Mouse (Mus musculus): ENCODE measurements around the gene Grik5. TPM values are rescaled to one million over a fixed set of nuclear protein-coding genes. Genes with fewer than 3 reads are reported as not detected.

Gene Grik5
- polyA plus RNA-seq, 1 experiment from 2014 or later = 1.9 TPM

DNA sequence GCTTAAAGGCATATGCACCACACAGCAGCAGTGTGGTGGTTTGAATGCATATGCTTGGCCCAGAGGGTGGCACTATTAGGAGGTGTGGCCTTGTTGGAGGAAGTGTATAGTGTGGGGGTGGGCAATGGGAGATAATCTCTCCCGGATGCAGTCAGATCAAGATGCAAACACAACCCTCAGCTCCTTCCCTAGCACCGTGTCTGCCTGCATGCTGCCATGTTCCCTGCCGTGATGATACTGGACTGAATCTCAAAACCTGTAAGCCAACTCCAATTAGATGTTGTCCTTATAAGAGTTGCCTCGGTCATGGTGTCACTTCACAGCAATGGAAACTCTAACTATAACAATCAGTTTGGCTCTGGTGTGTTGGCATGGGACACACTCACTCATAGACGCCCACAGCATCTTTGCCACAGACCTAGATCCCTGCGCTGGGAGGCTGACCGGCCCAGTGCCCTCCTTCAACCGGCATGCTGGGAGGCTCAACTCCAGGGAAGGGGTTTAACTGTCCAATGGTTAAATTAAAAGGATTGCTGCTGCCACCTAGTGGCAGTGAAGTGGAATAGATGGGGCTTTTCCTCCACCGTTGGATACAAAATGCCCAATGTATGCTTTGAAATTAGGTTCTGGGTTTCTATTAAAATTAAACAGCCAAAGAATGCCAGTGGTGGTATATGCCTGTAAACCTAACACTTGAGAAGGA is 97.1 kb downstream of the Grik5 start:
- H3K9me3 ChIP-seq (ENCODE audit: low read length) = no peaks in the 10 kb centered on the region
- DNase-seq (ENCODE audit: low spot score) (peak; percentile 74), ATAC-seq (no peak)
- H3K4me3 ChIP-seq (ENCODE audit: low read depth, low read length) = no peak overlapping the region
- H3K36me3 ChIP-seq (ENCODE audit: insufficient read depth, low read length) = no peaks in the 10 kb centered on the region
- no peak overlapping the region for H3K27ac ChIP-seq (ENCODE audit: low read length)
- H3K9ac ChIP-seq (replicated peaks; ENCODE audit: low read depth) = no peak overlapping the region
- no peak overlapping the region for H3K4me2 ChIP-seq (replicated peaks; ENCODE audit: low read depth, low read length)
- no peaks in the 10 kb centered on the region for H3K27me3 ChIP-seq (replicated peaks; ENCODE audit: insufficient read depth, low read length)
- H3K4me1 ChIP-seq (ENCODE audit: insufficient read depth, low read depth, low read length) = 0 out of 2 replicates have a peak, but pooled peaks cover 7% of the 10 kb centered on the region
- TF ChIP-seq EP300 (IDR thresholded peaks at IDR 0.05) (no peak), CTCF (IDR thresholded peaks at IDR 0.05) (peak; percentile 79)
- WGBS = 27% methylated on average over 9 of the region's 9 CpGs

DNA sequence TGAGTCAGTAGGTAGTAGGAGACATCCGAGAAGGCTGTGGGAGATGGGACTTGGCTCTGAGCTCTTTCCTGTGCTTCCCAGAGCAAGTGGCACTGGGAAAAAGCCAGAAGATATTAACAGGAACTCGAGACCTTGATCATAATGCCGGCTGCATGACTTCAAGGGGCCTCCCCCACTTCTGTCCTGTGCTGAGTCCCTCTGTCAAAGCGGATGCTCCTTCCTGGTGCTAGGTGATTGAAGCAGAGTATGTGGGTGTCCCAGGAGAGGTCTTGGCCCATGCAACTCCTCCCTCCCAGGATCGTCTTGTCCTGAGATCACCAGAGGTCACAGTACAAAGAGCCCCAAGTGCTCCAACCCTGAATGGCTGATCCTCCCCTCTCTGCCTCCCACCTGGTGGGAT is 98.2 kb downstream of the Grik5 start:
- Histone ChIP-seq H3K4me3 (ENCODE audit: low read depth, low read length) (no peak overlapping the region), H3K9me3 (ENCODE audit: low read length) (no peaks in the 10 kb centered on the region), H3K4me2 (replicated peaks; ENCODE audit: low read depth, low read length) (no peak overlapping the region), H3K27me3 (replicated peaks; ENCODE audit: insufficient read depth, low read length) (no peaks in the 10 kb centered on the region), H3K36me3 (ENCODE audit: insufficient read depth, low read length) (no peaks in the 10 kb centered on the region), H3K27ac (ENCODE audit: low read length) (no peak overlapping the region), H3K9ac (replicated peaks; ENCODE audit: low read depth) (no peak overlapping the region), H3K4me1 (ENCODE audit: insufficient read depth, low read depth, low read length) (0 out of 2 replicates have a peak, but pooled peaks cover 7% of the 10 kb centered on the region)
- TF ChIP-seq CTCF (IDR thresholded peaks at IDR 0.05) (no peak), EP300 (IDR thresholded peaks at IDR 0.05) (no peak)
- no peak for ATAC-seq
- DNase-seq (ENCODE audit: low spot score) = no peak
- WGBS = 64% methylated on average over 5 of the region's 5 CpGs

GRCm38 (mm10) chr7:24973208-24973607 is 98.9 kb downstream of the Grik5 start:
- Histone ChIP-seq H3K36me3 (ENCODE audit: insufficient read depth, low read length) (no peaks in the 10 kb centered on the region), H3K9ac (replicated peaks; ENCODE audit: low read depth) (no peak overlapping the region), H3K27ac (ENCODE audit: low read length) (no peak overlapping the region), H3K9me3 (ENCODE audit: low read length) (no peaks in the 10 kb centered on the region), H3K4me2 (replicated peaks; ENCODE audit: low read depth, low read length) (no peak overlapping the region), H3K4me3 (ENCODE audit: low read depth, low read length) (no peak overlapping the region), H3K27me3 (replicated peaks; ENCODE audit: insufficient read depth, low read length) (no peaks in the 10 kb centered on the region), H3K4me1 (ENCODE audit: insufficient read depth, low read depth, low read length) (0 out of 2 replicates have a peak, but pooled peaks cover 7% of the 10 kb centered on the region)
- ATAC-seq (no peak), DNase-seq (ENCODE audit: low spot score) (no peak)
- no peak for TF ChIP-seq CTCF (IDR thresholded peaks at IDR 0.05)
- no peak for TF ChIP-seq EP300 (IDR thresholded peaks at IDR 0.05)
- WGBS = 71% methylated on average over 4 of the region's 4 CpGs

GRCm38 (mm10) chr7:24971972-24972893 is 99.9 kb downstream of the Grik5 start, which contains the start of gene Rabac1:
Gene Rabac1 (minus strand): TSS chr7:24972754.
- WGBS = under 1% methylated on average over 44 of the region's 45 CpGs
- Histone ChIP-seq H3K27me3 (replicated peaks; ENCODE audit: insufficient read depth, low read length) (no peaks in the 10 kb centered on the region), H3K9ac (replicated peaks; ENCODE audit: low read depth) (peak within 1 kb of the TSS; percentile 84), H3K4me1 (ENCODE audit: insufficient read depth, low read depth, low read length) (0 out of 2 replicates have a peak, but pooled peaks cover 7% of the 10 kb centered on the region), H3K36me3 (ENCODE audit: insufficient read depth, low read length) (no peaks in the 10 kb centered on the region), H3K9me3 (ENCODE audit: low read length) (no peaks in the 10 kb centered on the region), H3K4me3 (ENCODE audit: low read depth, low read length) (peak within 1 kb of the TSS; percentile 76), H3K27ac (ENCODE audit: low read length) (peak within 1 kb of the TSS; percentile 95), H3K4me2 (replicated peaks; ENCODE audit: low read depth, low read length) (peak within 1 kb of the TSS; percentile 68)
- TF ChIP-seq CTCF (IDR thresholded peaks at IDR 0.05) (peak; percentile 72), EP300 (IDR thresholded peaks at IDR 0.05) (no peak)
- ATAC-seq = peak; percentile 95
- peak; percentile 99 for DNase-seq (ENCODE audit: low spot score)

DNA sequence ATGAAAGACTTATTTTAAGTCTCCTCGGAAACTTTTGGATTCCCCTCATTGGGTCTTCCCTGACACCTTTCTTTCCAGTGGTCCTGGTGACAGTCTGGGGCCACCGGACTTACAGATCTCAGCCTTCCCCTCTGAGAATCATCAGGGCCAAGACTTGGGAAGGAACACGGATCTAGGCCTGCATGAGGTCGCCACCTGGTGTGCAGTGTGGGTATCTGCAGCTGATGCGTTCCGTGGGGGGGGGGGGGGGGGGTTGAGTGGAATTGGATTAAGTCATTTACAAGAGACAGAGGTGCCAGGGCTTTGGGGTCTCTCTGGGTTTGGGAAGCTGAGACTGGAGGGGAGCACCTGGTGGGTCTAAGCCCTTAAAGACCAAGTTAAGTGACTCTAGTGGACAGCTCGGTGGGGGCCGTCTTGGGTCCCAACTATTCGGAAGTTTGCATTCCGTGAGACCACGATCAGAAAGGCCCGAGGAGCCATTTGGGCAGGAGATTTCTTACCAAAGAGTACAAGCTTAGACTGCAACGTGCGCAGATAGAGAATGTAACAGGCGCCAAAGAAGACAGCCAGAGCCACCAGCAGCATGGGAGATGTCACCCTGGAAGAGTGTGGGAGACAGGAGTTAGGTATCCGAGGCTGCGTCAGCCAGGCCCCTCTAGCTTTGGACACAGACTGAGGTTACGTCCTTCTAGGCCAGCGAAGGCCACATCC is 100.7 kb downstream of the Grik5 start:
- Histone ChIP-seq H3K27me3 (replicated peaks; ENCODE audit: insufficient read depth, low read length) (no peaks in the 10 kb centered on the region), H3K27ac (ENCODE audit: low read length) (peak overlapping the region; percentile 80), H3K9me3 (ENCODE audit: low read length) (no peaks in the 10 kb centered on the region), H3K9ac (replicated peaks; ENCODE audit: low read depth) (peak overlapping the region; percentile 84; the same call in 1 of the 2 replicates), H3K4me2 (replicated peaks; ENCODE audit: low read depth, low read length) (peak overlapping the region; percentile 68), H3K4me3 (ENCODE audit: low read depth, low read length) (peak overlapping the region; percentile 76), H3K36me3 (ENCODE audit: insufficient read depth, low read length) (no peaks in the 10 kb centered on the region), H3K4me1 (ENCODE audit: insufficient read depth, low read depth, low read length) (0 out of 2 replicates have a peak, but pooled peaks cover 7% of the 10 kb centered on the region)
- DNase-seq (ENCODE audit: low spot score) (peak; percentile 71), ATAC-seq (peak; percentile 18)
- no peak for TF ChIP-seq EP300 (IDR thresholded peaks at IDR 0.05)
- peak; percentile 84 for TF ChIP-seq CTCF (IDR thresholded peaks at IDR 0.05)
- WGBS = 6% methylated on average over 19 of the region's 19 CpGs
